Mouse (Mus musculus): Measurements from ENCODE around the gene Rpe65. TPM values are rescaled to one million over a fixed set of nuclear protein-coding genes. Genes with fewer than 3 reads are reported as not detected.

The Rpe65 gene
- 1.1 TPM in 1 of 2 replicates, not detected in the other for polyA plus RNA-seq (2011; ENCODE audit: insufficient read depth, insufficient read length, low replicate concordance, missing spikeins)

DNA sequence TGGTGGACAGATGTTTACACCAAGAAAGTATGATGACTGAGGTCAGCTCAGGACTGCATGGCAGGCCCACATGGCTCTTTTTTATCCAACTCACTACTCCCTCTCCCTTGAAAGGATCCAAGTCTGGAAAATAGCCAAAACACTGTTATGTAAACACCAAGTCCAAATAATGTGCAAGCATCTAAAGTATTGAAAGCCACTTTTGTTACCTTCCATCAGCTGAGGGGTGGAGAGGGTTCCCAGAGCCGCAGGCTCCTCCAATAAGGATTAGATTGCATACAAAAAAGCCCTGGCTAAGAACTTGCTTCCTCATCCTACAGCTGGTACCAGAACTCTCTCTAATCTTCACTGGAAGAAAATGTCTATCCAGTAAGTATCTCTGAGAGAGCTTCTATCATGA lies at the start of gene Rpe65:
Rpe65 (plus strand) TSS at position 301 of the 400 bp plus-strand sequence.
- 68% methylated on average over 1 of the region's 1 CpGs for WGBS
- Histone ChIP-seq H3K27ac (ENCODE audit: control insufficient read depth, insufficient read depth, low read depth, low read length, poor library complexity) (no peak within 1 kb of the TSS), H3K4me1 (ENCODE audit: control insufficient read depth, insufficient read depth, low read length) (no peaks in the 10 kb centered on the region), H3K4me3 (replicated peaks; ENCODE audit: control insufficient read depth, low read depth, low read length) (no peak within 1 kb of the TSS)
- TF ChIP-seq POLR2A (IDR thresholded peaks at IDR 0.05; ENCODE audit: borderline replicate concordance, control insufficient read depth, low read depth, low read length) (no peak), CTCF (IDR thresholded peaks at IDR 0.05; ENCODE audit: control insufficient read depth, insufficient read depth, low read length) (no peak)

GRCm38 (mm10) chr3:159550224-159550623 lies 48.8 kb upstream of the Rpe65 start:
- no peak overlapping the region for H3K27ac ChIP-seq (ENCODE audit: control insufficient read depth, insufficient read depth, low read depth, low read length, poor library complexity)
- no peaks in the 10 kb centered on the region for H3K4me1 ChIP-seq (ENCODE audit: control insufficient read depth, insufficient read depth, low read length)
- TF ChIP-seq CTCF (IDR thresholded peaks at IDR 0.05; ENCODE audit: control insufficient read depth, insufficient read depth, low read length) (no peak), POLR2A (IDR thresholded peaks at IDR 0.05; ENCODE audit: borderline replicate concordance, control insufficient read depth, low read depth, low read length) (no peak)
- no peak overlapping the region for H3K4me3 ChIP-seq (replicated peaks; ENCODE audit: control insufficient read depth, low read depth, low read length)

- TF ChIP-seq POLR2A (IDR thresholded peaks at IDR 0.05; ENCODE audit: borderline replicate concordance, control insufficient read depth, low read depth, low read length), result no peak
- no peak for TF ChIP-seq CTCF (IDR thresholded peaks at IDR 0.05; ENCODE audit: control insufficient read depth, insufficient read depth, low read length)
- H3K27ac ChIP-seq (ENCODE audit: control insufficient read depth, insufficient read depth, low read depth, low read length, poor library complexity), result no peak overlapping the region
- no peaks in the 10 kb centered on the region for H3K4me1 ChIP-seq (ENCODE audit: control insufficient read depth, insufficient read depth, low read length)
- WGBS, result 63% methylated on average over 1 of the region's 1 CpGs
- no peak overlapping the region for H3K4me3 ChIP-seq (replicated peaks; ENCODE audit: control insufficient read depth, low read depth, low read length)
These were observed 16.0 kb downstream of the Rpe65 start for GRCm38 (mm10) chr3:159614977-159615376.

GRCm38 (mm10) chr3:159621026-159621425 lies 22.1 kb downstream of the Rpe65 start:
- TF ChIP-seq POLR2A (IDR thresholded peaks at IDR 0.05; ENCODE audit: borderline replicate concordance, control insufficient read depth, low read depth, low read length), result no peak
- TF ChIP-seq CTCF (IDR thresholded peaks at IDR 0.05; ENCODE audit: control insufficient read depth, insufficient read depth, low read length), result no peak
- H3K4me3 ChIP-seq (replicated peaks; ENCODE audit: control insufficient read depth, low read depth, low read length), result no peak overlapping the region
- WGBS, result 47% methylated on average over 1 of the region's 1 CpGs
- no peak overlapping the region for H3K27ac ChIP-seq (ENCODE audit: control insufficient read depth, insufficient read depth, low read depth, low read length, poor library complexity)
- no peaks in the 10 kb centered on the region for H3K4me1 ChIP-seq (ENCODE audit: control insufficient read depth, insufficient read depth, low read length)

DNA sequence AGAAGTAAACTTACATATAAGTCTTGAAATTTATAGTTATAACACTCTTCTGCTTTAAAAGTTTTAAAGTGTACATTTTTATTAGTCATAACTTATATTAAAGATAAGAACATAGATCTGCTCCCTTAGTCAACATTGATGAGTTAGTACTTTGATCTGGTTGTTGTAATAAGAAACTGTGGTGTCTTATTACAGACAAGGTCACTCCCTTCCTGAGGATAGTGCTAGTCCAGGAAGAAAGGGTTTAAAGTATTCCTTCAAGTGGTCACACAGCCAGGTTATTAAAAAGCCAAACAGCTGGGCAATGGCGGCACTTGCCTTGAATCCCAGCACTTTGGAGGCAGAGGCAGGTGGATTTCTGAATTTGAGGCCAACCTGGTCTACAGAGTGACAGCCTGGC lies 25.0 kb downstream of the Rpe65 start:
- no peaks in the 10 kb centered on the region for H3K4me1 ChIP-seq (ENCODE audit: control insufficient read depth, insufficient read depth, low read length)
- H3K4me3 ChIP-seq (replicated peaks; ENCODE audit: control insufficient read depth, low read depth, low read length), result no peak overlapping the region
- 65% methylated on average over 1 of the region's 1 CpGs for WGBS
- H3K27ac ChIP-seq (ENCODE audit: control insufficient read depth, insufficient read depth, low read depth, low read length, poor library complexity), result no peak overlapping the region
- TF ChIP-seq CTCF (IDR thresholded peaks at IDR 0.05; ENCODE audit: control insufficient read depth, insufficient read depth, low read length) (no peak), POLR2A (IDR thresholded peaks at IDR 0.05; ENCODE audit: borderline replicate concordance, control insufficient read depth, low read depth, low read length) (no peak)

DNA sequence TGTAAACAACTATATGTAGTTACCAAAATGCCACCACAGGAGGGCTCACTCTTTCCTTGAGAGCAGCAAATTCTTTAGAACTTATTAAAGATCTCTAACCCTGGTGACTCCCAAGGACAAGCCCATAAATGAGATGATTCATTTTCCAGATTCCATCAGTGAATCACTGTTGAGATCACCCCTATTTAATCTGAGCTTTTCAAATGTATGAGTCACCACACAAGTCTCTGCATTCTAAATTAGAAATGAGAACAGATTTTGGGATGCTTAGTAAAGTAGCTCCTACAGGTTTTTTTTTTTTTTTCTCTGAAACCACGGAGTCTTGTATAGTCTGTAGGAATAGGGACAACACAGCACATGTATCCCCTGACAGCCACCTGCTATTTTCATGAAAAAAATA lies 61.8 kb downstream of the Rpe65 start:
- Histone ChIP-seq H3K4me1 (ENCODE audit: control insufficient read depth, insufficient read depth, low read length) (no peaks in the 10 kb centered on the region), H3K4me3 (replicated peaks; ENCODE audit: control insufficient read depth, low read depth, low read length) (no peak overlapping the region), H3K27ac (ENCODE audit: control insufficient read depth, insufficient read depth, low read depth, low read length, poor library complexity) (no peak overlapping the region)
- TF ChIP-seq CTCF (IDR thresholded peaks at IDR 0.05; ENCODE audit: control insufficient read depth, insufficient read depth, low read length) (no peak), POLR2A (IDR thresholded peaks at IDR 0.05; ENCODE audit: borderline replicate concordance, control insufficient read depth, low read depth, low read length) (no peak)
- 63% methylated on average over 1 of the region's 1 CpGs for WGBS

DNA sequence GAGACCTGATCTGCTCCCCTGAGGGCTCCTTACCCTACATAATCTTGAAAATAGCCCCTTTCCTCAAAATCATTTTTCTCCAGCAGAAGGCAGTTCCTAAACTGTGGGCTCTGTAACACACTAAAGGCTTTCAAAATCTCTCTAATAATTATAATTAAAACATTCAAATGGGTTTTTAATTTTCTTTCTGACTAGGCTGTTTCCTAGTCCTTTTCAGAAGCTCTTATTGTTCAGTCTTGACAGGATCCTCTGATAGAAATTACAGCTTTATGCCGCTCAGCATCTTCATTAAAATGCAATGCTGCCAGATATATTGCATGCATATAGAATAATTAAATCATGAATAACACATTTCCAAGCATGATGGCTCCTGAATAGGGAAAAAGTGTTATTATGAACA lies 64.4 kb downstream of the Rpe65 start:
- no peaks in the 10 kb centered on the region for H3K4me1 ChIP-seq (ENCODE audit: control insufficient read depth, insufficient read depth, low read length)
- WGBS, result 87% methylated on average over 1 of the region's 1 CpGs
- H3K4me3 ChIP-seq (replicated peaks; ENCODE audit: control insufficient read depth, low read depth, low read length), result no peak overlapping the region
- no peak overlapping the region for H3K27ac ChIP-seq (ENCODE audit: control insufficient read depth, insufficient read depth, low read depth, low read length, poor library complexity)
- TF ChIP-seq CTCF (IDR thresholded peaks at IDR 0.05; ENCODE audit: control insufficient read depth, insufficient read depth, low read length) (no peak), POLR2A (IDR thresholded peaks at IDR 0.05; ENCODE audit: borderline replicate concordance, control insufficient read depth, low read depth, low read length) (no peak)

Other genes with a start within 250 kb of the Rpe65 start
- gene Depdc1a, start 103.7 kb upstream of the Rpe65 start, polyA plus RNA-seq (2011; ENCODE audit: insufficient read depth, insufficient read length, low replicate concordance, missing spikeins), result 14.3 and 15.6 TPM in 2 replicates
- gene Wls, start 240.5 kb downstream of the Rpe65 start, polyA plus RNA-seq (2011; ENCODE audit: insufficient read depth, insufficient read length, low replicate concordance, missing spikeins), result 5.6 and 17.2 TPM in 2 replicates